Mouse (Mus musculus): ENCODE measurements around the gene Gm5741.

Gm5741 gene

GRCm38 (mm10) chr8:85073041-85073612 is 5.3 kb upstream of the Gm5741 start:
- DNase-seq (ENCODE audit: low spot score): no peak

- DNase-seq (ENCODE audit: low spot score): no peak
Measured at GRCm38 (mm10) chr8:85072364-85072929, 4.7 kb upstream of the Gm5741 start.

- DNase-seq (ENCODE audit: low spot score): peak; percentile 83
Measured at GRCm38 (mm10) chr8:85071514-85072281, 3.9 kb upstream of the Gm5741 start, which contains the start of gene Dhps. Dhps (plus strand) TSS chr8:85071757.

- no peak for DNase-seq (ENCODE audit: low spot score)
Measured at GRCm38 (mm10) chr8:85071041-85071440, 3.3 kb upstream of the Gm5741 start.

GRCm38 (mm10) chr8:85067155-85067554 is 627 bp downstream of the Gm5741 start:
- no peak for DNase-seq (ENCODE audit: low spot score)

GRCm38 (mm10) chr8:85065213-85065612 is 2.6 kb downstream of the Gm5741 start:
- DNase-seq (ENCODE audit: low spot score): no peak

- no peak for DNase-seq (ENCODE audit: low spot score)
Measured at GRCm38 (mm10) chr8:85062603-85063002, 5.2 kb downstream of the Gm5741 start.

- DNase-seq (ENCODE audit: low spot score): peak; percentile 88
Measured at GRCm38 (mm10) chr8:85059879-85060616, 7.7 kb downstream of the Gm5741 start, which contains the start of gene Fbxw9. Fbxw9 (plus strand) TSS chr8:85060055.

- no peak for DNase-seq (ENCODE audit: low spot score)
Measured at GRCm38 (mm10) chr8:85057367-85057766, 10.4 kb downstream of the Gm5741 start.

- no peak for DNase-seq (ENCODE audit: low spot score)
Measured at GRCm38 (mm10) chr8:85043619-85044018, 24.2 kb downstream of the Gm5741 start.

GRCm38 (mm10) chr8:85037681-85038531 is 29.9 kb downstream of the Gm5741 start:
- no peak for DNase-seq (ENCODE audit: low spot score)

- DNase-seq (ENCODE audit: low spot score): no peak
Measured at GRCm38 (mm10) chr8:85037366-85037680, 30.5 kb downstream of the Gm5741 start.

- DNase-seq (ENCODE audit: low spot score): peak; percentile 86
Measured at GRCm38 (mm10) chr8:85036718-85037365, 30.9 kb downstream of the Gm5741 start, which contains the start of gene Tnpo2. Tnpo2 (plus strand) TSS chr8:85036915.

GRCm38 (mm10) chr8:85036381-85036717 is 31.4 kb downstream of the Gm5741 start:
- DNase-seq (ENCODE audit: low spot score): no peak

- DNase-seq (ENCODE audit: low spot score): no peak
Measured at GRCm38 (mm10) chr8:85035728-85036310, 32.0 kb downstream of the Gm5741 start.

- DNase-seq (ENCODE audit: low spot score): no peak
Measured at GRCm38 (mm10) chr8:85035165-85035727, 32.5 kb downstream of the Gm5741 start.

GRCm38 (mm10) chr8:85034764-85035163 is 33.0 kb downstream of the Gm5741 start:
- peak; percentile 52 for DNase-seq (ENCODE audit: low spot score)

- DNase-seq (ENCODE audit: low spot score): no peak
Measured at GRCm38 (mm10) chr8:85033867-85034266, 33.9 kb downstream of the Gm5741 start.

- DNase-seq (ENCODE audit: low spot score): no peak
Measured at GRCm38 (mm10) chr8:85032622-85033311, 35.0 kb downstream of the Gm5741 start.

- DNase-seq (ENCODE audit: low spot score): no peak
Measured at GRCm38 (mm10) chr8:85029271-85029670, 38.5 kb downstream of the Gm5741 start.
